Mouse (Mus musculus) spleen, adult 2 months (tissue): ENCODE measurements around the gene Rbms3.

Experiments used
- CTCF ChIP-seq: fragments of 200-500 bp; IDR thresholded peaks from 2 replicates; pipeline ENCODE4 v1.5.1; 2011; ENCODE audit warnings: mild to moderate bottlenecking, inconsistent platforms; ENCODE audit not compliant: insufficient read depth, insufficient read length, insufficient replicate concordance; ENCODE audit errors: extremely low read depth
- POLR2A ChIP-seq: fragments of 200-500 bp; IDR thresholded peaks from 2 replicates; pipeline ENCODE4 v1.6.1; 2011; ENCODE audit warnings: low read depth, low read length, inconsistent platforms

GRCm38 (mm10) chr9:117212023-117212422 is 417.7 kb downstream of the Rbms3 start:
- no peak for TF ChIP-seq POLR2A
- TF ChIP-seq CTCF, result no peak
